Mouse (Mus musculus) limb, embryonic 14.5 days (tissue): ENCODE measurements at regions not wholly inside any gene's neighbourhood (a gene's known extent, or its start where the extent isn't known, plus 50 kb on each side); places are given as distances from the start of the nearest gene placed in this dataset.
A peak's percentile ranks its signal among the peaks of the same experiment; 100 is the strongest.

Source experiments
- ATAC-seq: fragments of 200-750 bp; cut with Nextera tagmentation; 2 replicates; pipeline ENCODE4 v1.8.0; 2017; ENCODE audit warnings: low read depth, moderate number of reproducible peaks, moderate TSS enrichment; ENCODE audit not compliant: low FRiP score
- DNase-seq: peaks from one replicate; pipeline ENCODE4 v3.0.0-alpha.2; 2015; ENCODE audit warnings: low spot score
- H3K27ac ChIP-seq: fragments of 300-500 bp; sonication (generic); replicated peaks from 2 replicates; pipeline ENCODE4 v1.5.1; 2014; ENCODE audit warnings: low read depth, mild to moderate bottlenecking, low read length, moderate library complexity, mixed read lengths
- H3K27me3 ChIP-seq: fragments of 300-500 bp; sonication (generic); 2 replicates; pipeline ENCODE4 v1.6.1; 2014; ENCODE audit warnings: low read length, mixed read lengths; ENCODE audit not compliant: control insufficient read depth, insufficient read depth
- H3K36me3 ChIP-seq: fragments of 300-500 bp; sonication (generic); 2 replicates; pipeline ENCODE4 v1.6.1; 2014; ENCODE audit warnings: mild to moderate bottlenecking, low read length, moderate library complexity, mixed read lengths; ENCODE audit not compliant: control insufficient read depth, insufficient read depth
- H3K4me1 ChIP-seq: fragments of 300-500 bp; sonication (generic); 2 replicates; pipeline ENCODE4 v1.6.1; 2014; ENCODE audit warnings: antibody characterized with exemption, low read length, mixed read lengths; ENCODE audit not compliant: control insufficient read depth, insufficient read depth
- H3K4me2 ChIP-seq: fragments of 300-500 bp; sonication (generic); replicated peaks from 2 replicates; pipeline ENCODE4 v1.6.1; 2014; ENCODE audit warnings: low read depth, mild to moderate bottlenecking, low read length, moderate library complexity; ENCODE audit not compliant: severe bottlenecking
- H3K4me3 ChIP-seq: fragments of 300-500 bp; sonication (generic); replicated peaks from 2 replicates; pipeline ENCODE4 v1.5.1; 2014; ENCODE audit warnings: low read length
- H3K9ac ChIP-seq: fragments of 300-500 bp; sonication (generic); 2 replicates; pipeline ENCODE4 v1.6.1; 2014; ENCODE audit warnings: mild to moderate bottlenecking, low read depth, low read length, moderate library complexity; ENCODE audit not compliant: severe bottlenecking
- H3K9me3 ChIP-seq: fragments of 300-500 bp; sonication (generic); 2 replicates; pipeline ENCODE4 v1.6.1; 2016; ENCODE audit warnings: low read length; ENCODE audit not compliant: control insufficient read depth
- POLR2A ChIP-seq: fragments of 200-500 bp; IDR thresholded peaks from 2 replicates; pipeline ENCODE4 v1.8.0; 2012; ENCODE audit warnings: inconsistent platforms, mild to moderate bottlenecking, moderate library complexity, borderline replicate concordance; ENCODE audit not compliant: insufficient read depth, insufficient read length; ENCODE audit errors: extremely low read depth
- WGBS: fragments of 180-500 bp; shearing (Covaris S2); extraction: QIAGEN DNeasy Blood & Tissue Kit; methylation state at CpG from one replicate; pipeline ENCODE4 v1.1.7; 2014; 5-methylcytosine and 5-hydroxymethylcytosine counted together

DNA sequence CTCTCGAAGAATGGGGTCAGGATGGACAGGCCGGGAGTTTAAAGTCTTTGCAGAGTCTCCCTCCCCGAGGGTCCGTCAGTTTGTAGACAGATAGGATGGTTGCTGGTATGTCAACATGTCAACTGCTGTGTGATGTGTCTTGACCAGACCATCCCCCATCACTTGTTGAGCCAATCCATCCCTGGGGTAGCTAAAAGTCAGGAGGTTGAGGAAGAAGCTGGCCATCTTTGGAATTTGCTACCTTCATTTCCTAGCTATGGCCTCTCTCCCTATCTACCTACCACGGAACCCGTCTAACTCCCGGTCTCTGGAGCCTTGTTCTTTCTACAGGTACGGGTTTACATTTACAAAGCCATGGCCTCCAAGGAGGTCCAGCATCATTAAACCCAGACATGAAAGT, 128.0 kb upstream of the Six2 start:
- 89% methylated on average over 8 of the region's 8 CpGs for WGBS
- Histone ChIP-seq H3K4me2 (no peak overlapping the region), H3K27me3 (no peaks in the 10 kb centered on the region), H3K4me1 (peaks cover 6% of the 10 kb centered on the region), H3K27ac (no peak overlapping the region), H3K9me3 (peaks cover 4% of the 10 kb centered on the region; the same call in 1 of the 2 replicates), H3K4me3 (no peak overlapping the region), H3K36me3 (no peaks in the 10 kb centered on the region), H3K9ac (no peak overlapping the region)
- ATAC-seq = no peak
- no peak for TF ChIP-seq POLR2A
- no peak for DNase-seq

DNA sequence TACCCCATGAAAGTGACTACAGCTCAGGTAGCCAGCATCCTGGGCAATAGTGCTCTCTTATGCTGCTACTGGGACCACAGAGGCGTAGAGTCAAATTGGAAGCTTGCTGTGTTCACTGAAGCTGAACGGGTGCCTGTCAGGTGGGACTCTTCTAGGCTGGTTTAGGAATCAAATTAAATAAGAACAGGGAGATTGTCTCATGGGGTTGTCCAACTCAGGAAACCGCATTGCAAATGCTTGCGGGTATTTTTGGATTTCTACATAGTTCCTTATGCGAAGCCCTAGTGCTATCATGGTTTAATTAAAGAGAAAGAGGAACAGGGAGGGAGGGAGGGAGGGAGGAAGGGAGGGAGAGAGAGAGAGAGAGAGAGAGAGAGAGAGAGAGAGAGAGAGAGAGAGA, 120.5 kb upstream of the Six2 start:
- Histone ChIP-seq H3K36me3 (no peaks in the 10 kb centered on the region), H3K9me3 (no peaks in the 10 kb centered on the region), H3K4me1 (peaks cover 4% of the 10 kb centered on the region; the same call in 1 of the 2 replicates), H3K27me3 (no peaks in the 10 kb centered on the region), H3K9ac (no peak overlapping the region), H3K4me3 (no peak overlapping the region), H3K4me2 (no peak overlapping the region), H3K27ac (no peak overlapping the region)
- no peak for TF ChIP-seq POLR2A
- 69% methylated on average over 5 of the region's 5 CpGs for WGBS
- DNase-seq = no peak
- ATAC-seq = no peak

DNA sequence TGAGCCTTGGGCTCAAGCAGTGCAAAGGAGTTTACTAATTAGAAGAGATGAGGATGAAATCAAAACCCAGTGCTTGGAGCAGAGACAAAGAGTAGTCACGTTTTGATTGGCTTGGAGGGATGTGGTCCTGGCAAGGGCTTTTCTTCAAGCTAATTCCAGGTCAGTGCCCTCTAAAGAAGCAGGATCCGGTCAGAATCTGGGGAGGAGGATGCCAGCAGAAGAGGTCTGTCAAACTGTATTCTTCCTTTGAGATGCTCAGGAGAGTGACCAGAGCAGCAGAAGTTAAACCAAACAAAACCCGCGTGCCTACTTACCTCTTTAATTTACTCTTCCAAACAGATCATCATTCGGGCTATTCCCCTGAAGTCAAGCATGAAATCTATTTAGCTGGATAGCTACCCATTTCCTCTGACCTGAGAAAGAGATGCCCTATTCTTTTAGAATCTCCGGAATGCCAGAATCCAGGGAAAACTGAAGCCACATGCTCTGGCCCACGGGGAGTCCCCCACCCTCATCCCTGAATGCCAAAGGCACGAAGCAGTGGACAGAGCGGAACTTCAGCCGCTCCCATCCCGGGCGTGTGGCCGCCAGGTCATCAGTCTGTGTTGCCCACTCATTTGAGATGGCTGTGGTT, 117.8 kb upstream of the Six2 start:
- ATAC-seq (no peak), DNase-seq (no peak)
- TF ChIP-seq POLR2A = no peak
- Histone ChIP-seq H3K4me1 (peaks cover 15% of the 10 kb centered on the region), H3K4me2 (no peak overlapping the region), H3K27me3 (no peaks in the 10 kb centered on the region), H3K36me3 (no peaks in the 10 kb centered on the region), H3K27ac (no peak overlapping the region), H3K4me3 (no peak overlapping the region), H3K9me3 (no peaks in the 10 kb centered on the region), H3K9ac (no peak overlapping the region)
- WGBS = 70% methylated on average over 13 of the region's 13 CpGs

DNA sequence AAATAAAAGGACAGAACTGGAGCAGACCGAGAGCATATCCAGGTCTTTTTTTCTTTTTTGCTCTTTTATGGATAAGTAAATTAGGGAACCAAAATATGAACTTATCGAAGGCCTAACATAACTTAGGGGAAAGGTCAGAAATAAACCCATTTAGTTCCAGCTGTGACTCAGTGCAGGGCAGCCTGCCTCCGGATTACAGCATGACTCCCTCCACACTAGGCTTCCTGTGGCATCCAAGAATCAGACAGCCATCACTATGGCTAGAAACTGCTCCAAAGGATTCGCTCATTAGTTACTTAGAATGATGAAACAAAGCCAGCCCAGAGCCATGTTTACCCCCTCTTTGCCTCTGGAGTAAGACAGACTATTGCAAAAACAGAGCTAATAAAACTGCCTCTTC, 116.6 kb upstream of the Six2 start:
- Histone ChIP-seq H3K27ac (no peak overlapping the region), H3K4me1 (peaks cover 27% of the 10 kb centered on the region), H3K9me3 (no peaks in the 10 kb centered on the region), H3K36me3 (no peaks in the 10 kb centered on the region), H3K27me3 (0 out of 2 replicates have a peak, but pooled peaks cover 7% of the 10 kb centered on the region), H3K4me3 (no peak overlapping the region), H3K4me2 (no peak overlapping the region), H3K9ac (no peak overlapping the region)
- no peak for DNase-seq
- no peak for ATAC-seq
- WGBS = 67% methylated on average over 4 of the region's 4 CpGs
- no peak for TF ChIP-seq POLR2A

DNA sequence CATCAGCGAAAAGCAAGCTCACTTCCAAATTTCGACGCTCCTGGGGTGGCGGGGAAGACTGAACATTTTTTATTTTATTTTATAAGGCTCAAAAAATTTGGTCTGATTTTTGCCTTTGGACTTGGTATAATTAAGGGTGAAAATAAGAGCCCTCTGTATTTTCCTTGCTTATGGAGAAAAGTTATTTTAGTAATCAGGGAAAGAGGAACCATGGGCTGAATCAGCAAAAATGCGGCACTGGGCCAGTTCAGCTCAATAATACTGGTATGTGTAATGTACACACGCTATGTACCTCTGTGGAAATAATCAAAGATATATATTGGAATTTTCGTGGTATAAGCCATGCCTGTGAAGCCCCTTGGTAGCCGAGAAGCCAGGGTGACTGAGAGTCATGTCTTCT, 113.7 kb upstream of the Six2 start:
- DNase-seq (no peak), ATAC-seq (no peak)
- Histone ChIP-seq H3K4me2 (0 out of 2 replicates have a peak overlapping the region, but pooled peaks have one; percentile 23), H3K9me3 (no peaks in the 10 kb centered on the region), H3K4me3 (no peak overlapping the region), H3K36me3 (no peaks in the 10 kb centered on the region), H3K9ac (no peak overlapping the region), H3K27ac (no peak overlapping the region), H3K27me3 (peaks cover 7% of the 10 kb centered on the region; the same call in 1 of the 2 replicates), H3K4me1 (peaks cover 35% of the 10 kb centered on the region)
- no peak for TF ChIP-seq POLR2A
- 71% methylated on average over 8 of the region's 8 CpGs for WGBS

DNA sequence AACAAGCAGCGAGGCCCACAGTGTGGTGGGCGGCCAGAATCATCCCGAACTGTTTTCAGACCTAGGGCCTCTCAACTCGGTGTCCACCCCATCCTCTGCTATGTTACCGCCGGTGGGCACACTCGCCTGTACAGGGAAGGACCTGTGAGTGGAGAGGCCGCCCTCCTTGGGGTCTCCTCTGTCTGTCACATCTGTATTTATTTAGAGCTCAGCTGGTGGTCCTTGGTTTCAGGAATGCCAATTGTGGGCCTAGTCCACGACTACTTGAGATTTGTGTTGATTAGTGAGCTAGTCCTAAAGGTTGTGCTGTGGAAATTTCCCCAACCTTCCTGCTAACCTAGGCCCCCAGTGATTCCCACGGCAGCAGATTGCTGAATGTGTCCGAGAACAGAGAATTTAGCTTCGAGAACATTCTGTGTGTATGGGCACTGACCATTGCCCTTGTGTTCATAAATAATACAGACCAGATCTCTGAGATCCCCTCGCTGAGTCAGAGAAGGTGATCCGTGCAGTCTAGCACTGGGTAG, 113.1 kb upstream of the Six2 start:
- Histone ChIP-seq H3K4me2 (peak overlapping the region; percentile 98), H3K4me3 (peak overlapping the region; percentile 53), H3K4me1 (peaks cover 35% of the 10 kb centered on the region), H3K9me3 (no peaks in the 10 kb centered on the region), H3K27me3 (peaks cover 7% of the 10 kb centered on the region; the same call in 1 of the 2 replicates), H3K36me3 (no peaks in the 10 kb centered on the region), H3K27ac (peak overlapping the region; percentile 73; the same call in 1 of the 2 replicates), H3K9ac (peak overlapping the region; percentile 71; the same call in 1 of the 2 replicates)
- 37% methylated on average over 14 of the region's 14 CpGs for WGBS
- DNase-seq (no peak), ATAC-seq (peak; percentile 17; the same call in 1 of the 2 replicates)
- no peak for TF ChIP-seq POLR2A
